Comparison of ENCODE assay signal across 9 mouse cellular contexts in genomic region chr3:117494118-117494517, GRCm38 (mm10).
DNase-seq lines count a peak whose midpoint lies in the region; ATAC-seq and TF ChIP-seq lines count a peak whose summit lies in the region.
"Had no signal": no experiment of that assay in that cellular context is flagged by ENCODE, and none has a peak within 500 bp of the region (broad histone marks: within the 10 kb centered on the region; RNA-seq: fewer than 3 reads in every experiment).

No protein-coding gene starts in this region.

- TF ChIP-seq CTCF in cerebellum, adult 2 months (IDR thresholded peaks at IDR 0.05; ENCODE audit: borderline replicate concordance, insufficient read depth, low read depth, low read length), result no peak
- TF ChIP-seq CTCF in brain, embryonic 14.5 days (IDR thresholded peaks at IDR 0.05; ENCODE audit: borderline replicate concordance, extremely low read depth, insufficient read depth, insufficient read length), result peak; percentile 44; the same call in 1 of the 2 replicates

- H3K36me3 ChIP-seq in liver, embryonic 12.5 days, result no peaks in the 10 kb centered on the region
- H3K36me3 ChIP-seq: limb, embryonic 13.5 days had no signal

- H3K4me3 ChIP-seq in cerebellum, adult 2 months (replicated peaks; ENCODE audit: insufficient read depth, low read depth, low read length), result no peak overlapping the region
- no peak overlapping the region for H3K4me3 ChIP-seq in liver, embryonic 12.5 days
- H3K4me3 ChIP-seq: limb, embryonic 13.5 days had no signal

- 51% methylated on average over 2 of the region's 2 CpGs for WGBS in cerebellum, adult 2 months
- WGBS in liver, embryonic 12.5 days (ENCODE audit: insufficient replicate concordance), result 50% methylated on average over 2 of the region's 2 CpGs

- peak; percentile 8 for DNase-seq in cerebellum, adult 9-10 months
- DNase-seq in cerebellum, adult 2 months, result no peak
- DNase-seq in liver, result peak; percentile 65
- peak; percentile 49 for DNase-seq in brain, embryonic 14.5 days (ENCODE audit: low read depth)
- DNase-seq in kidney, postnatal 10 days, result peak; percentile 53
- peak; percentile 1 for DNase-seq in lung, postnatal 25 days (ENCODE audit: low spot score)
- no peak for DNase-seq in thymus, postnatal 36 days

- no peaks in the 10 kb centered on the region for H3K27me3 ChIP-seq in cerebellum, adult 2 months (ENCODE audit: control insufficient read depth, insufficient read depth, low read length)
- no peaks in the 10 kb centered on the region for H3K27me3 ChIP-seq in liver, embryonic 12.5 days (replicated peaks)
- H3K27me3 ChIP-seq: limb, embryonic 13.5 days had no signal

- H3K4me1 ChIP-seq in cerebellum, adult 2 months (ENCODE audit: control insufficient read depth, insufficient read depth, low read length), result no peaks in the 10 kb centered on the region
- no peaks in the 10 kb centered on the region for H3K4me1 ChIP-seq in liver, embryonic 12.5 days
- H3K4me1 ChIP-seq: limb, embryonic 13.5 days had no signal

- no peak for TF ChIP-seq POLR2A in cerebellum, adult 2 months (IDR thresholded peaks at IDR 0.05; ENCODE audit: borderline replicate concordance, insufficient read depth, low read length)
- no peak for TF ChIP-seq POLR2A in brain, embryonic 14.5 days (IDR thresholded peaks at IDR 0.05; ENCODE audit: borderline replicate concordance, extremely low read depth, insufficient read depth, insufficient read length, poor library complexity, severe bottlenecking)

- no peaks in the 10 kb centered on the region for H3K9me3 ChIP-seq in liver, embryonic 12.5 days (replicated peaks)

- H3K27ac ChIP-seq in cerebellum, adult 2 months (ENCODE audit: insufficient read depth, low read length), result no peak overlapping the region
- H3K27ac ChIP-seq in liver, embryonic 12.5 days, result no peak overlapping the region
- H3K27ac ChIP-seq: limb, embryonic 13.5 days had no signal

- no peak overlapping the region for H3K9ac ChIP-seq in liver, embryonic 12.5 days
- H3K9ac ChIP-seq: limb, embryonic 13.5 days had no signal

- H3K4me2 ChIP-seq in liver, embryonic 12.5 days, result no peak overlapping the region
- H3K4me2 ChIP-seq: limb, embryonic 13.5 days had no signal

- ATAC-seq in liver, embryonic 12.5 days, result no peak

Comparison
In these comparisons a context has a peak if more than half of its experiments do, and no peak if none do; other contexts are left out.
1. DNase-seq: peak in cerebellum, adult 9-10 months (single experiment), liver (single experiment), brain, embryonic 14.5 days (single experiment), kidney, postnatal 10 days (single experiment) and lung, postnatal 25 days (single experiment); none in cerebellum, adult 2 months (0 of 2) and thymus, postnatal 36 days (0 of 2).